Mouse (Mus musculus) limb, embryonic 14.5 days (tissue): ENCODE results near the gene Bfsp1. TPM values are rescaled to one million over a fixed set of nuclear protein-coding genes. Genes with fewer than 3 reads are reported as not detected.

ENCODE experiments used
- ATAC-seq: fragments of 200-750 bp; cut with Nextera tagmentation; 2 replicates; pipeline ENCODE4 v1.8.0; 2017; ENCODE audit warnings: low read depth, moderate number of reproducible peaks, moderate TSS enrichment; ENCODE audit not compliant: low FRiP score
- DNase-seq: peaks from one replicate; pipeline ENCODE4 v3.0.0-alpha.2; 2015; ENCODE audit warnings: low spot score
- H3K27ac ChIP-seq: fragments of 300-500 bp; sonication (generic); replicated peaks from 2 replicates; pipeline ENCODE4 v1.5.1; 2014; ENCODE audit warnings: low read depth, mild to moderate bottlenecking, low read length, moderate library complexity, mixed read lengths
- H3K27me3 ChIP-seq: fragments of 300-500 bp; sonication (generic); 2 replicates; pipeline ENCODE4 v1.6.1; 2014; ENCODE audit warnings: low read length, mixed read lengths; ENCODE audit not compliant: control insufficient read depth, insufficient read depth
- H3K36me3 ChIP-seq: fragments of 300-500 bp; sonication (generic); 2 replicates; pipeline ENCODE4 v1.6.1; 2014; ENCODE audit warnings: mild to moderate bottlenecking, low read length, moderate library complexity, mixed read lengths; ENCODE audit not compliant: control insufficient read depth, insufficient read depth
- H3K4me1 ChIP-seq: fragments of 300-500 bp; sonication (generic); 2 replicates; pipeline ENCODE4 v1.6.1; 2014; ENCODE audit warnings: antibody characterized with exemption, low read length, mixed read lengths; ENCODE audit not compliant: control insufficient read depth, insufficient read depth
- H3K4me2 ChIP-seq: fragments of 300-500 bp; sonication (generic); replicated peaks from 2 replicates; pipeline ENCODE4 v1.6.1; 2014; ENCODE audit warnings: low read depth, mild to moderate bottlenecking, low read length, moderate library complexity; ENCODE audit not compliant: severe bottlenecking
- H3K4me3 ChIP-seq: fragments of 300-500 bp; sonication (generic); replicated peaks from 2 replicates; pipeline ENCODE4 v1.5.1; 2014; ENCODE audit warnings: low read length
- H3K9ac ChIP-seq: fragments of 300-500 bp; sonication (generic); 2 replicates; pipeline ENCODE4 v1.6.1; 2014; ENCODE audit warnings: mild to moderate bottlenecking, low read depth, low read length, moderate library complexity; ENCODE audit not compliant: severe bottlenecking
- H3K9me3 ChIP-seq: fragments of 300-500 bp; sonication (generic); 2 replicates; pipeline ENCODE4 v1.6.1; 2016; ENCODE audit warnings: low read length; ENCODE audit not compliant: control insufficient read depth
- POLR2A ChIP-seq: fragments of 200-500 bp; IDR thresholded peaks from 2 replicates; pipeline ENCODE4 v1.8.0; 2012; ENCODE audit warnings: inconsistent platforms, mild to moderate bottlenecking, moderate library complexity, borderline replicate concordance; ENCODE audit not compliant: insufficient read depth, insufficient read length; ENCODE audit errors: extremely low read depth
- WGBS: fragments of 180-500 bp; shearing (Covaris S2); extraction: QIAGEN DNeasy Blood & Tissue Kit; methylation state at CpG from one replicate; pipeline ENCODE4 v1.1.7; 2014; 5-methylcytosine and 5-hydroxymethylcytosine counted together
- polyA plus RNA-seq, 2 experiments: library from polyadenylated mRNA; depleted of rRNA in 1 of 2; stranded (reverse) in 1 of 2; unstranded in 1 of 2; fragments of >200 nt; fragmentation: Nextera tagmentation in 1 of 2; extraction: Ambion mirVana in 1 of 2; gene quantifications; 2 replicates each; pipeline versions ENCODE4 v1.2.1 to v1.2.3; 2012 to 2014

Bfsp1 gene
- polyA plus RNA-seq, 2 experiments: 2.2 to 3.1 TPM

DNA sequence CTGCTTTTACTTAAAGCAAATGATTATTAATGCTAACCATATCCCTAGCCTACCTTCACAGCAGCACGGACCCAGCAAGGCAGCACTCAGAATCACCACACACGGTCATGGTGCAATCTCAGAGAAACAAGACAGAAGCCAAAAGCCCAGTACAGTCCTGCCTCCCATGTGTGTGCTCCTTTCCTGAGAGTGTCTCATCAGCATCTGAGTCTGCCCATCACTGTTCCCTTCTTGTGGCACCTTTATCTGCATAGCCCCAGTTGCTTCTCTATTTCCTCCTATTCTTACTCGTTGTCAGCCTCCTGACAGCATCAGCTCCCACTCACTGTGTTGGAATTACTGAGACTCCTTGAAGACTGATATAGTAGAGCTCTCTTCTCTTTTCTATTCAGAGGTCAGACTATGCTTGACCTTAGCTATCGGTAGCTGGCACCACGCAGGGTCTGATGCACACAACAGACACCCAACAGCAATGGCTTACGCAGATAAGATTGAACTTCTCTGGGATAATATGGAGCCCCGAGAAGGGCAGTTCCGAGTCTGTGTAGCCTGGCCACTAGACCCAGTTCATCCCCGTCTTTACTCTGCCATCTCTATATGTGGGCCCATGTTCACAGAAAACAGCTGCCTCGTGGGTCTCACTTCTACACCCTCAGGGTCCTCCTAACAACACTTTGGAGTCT lies 19.8 kb upstream of the Bfsp1 start:
- DNase-seq (no peak), ATAC-seq (no peak)
- Histone ChIP-seq H3K36me3 (no peaks in the 10 kb centered on the region), H3K4me2 (no peak overlapping the region), H3K9me3 (no peaks in the 10 kb centered on the region), H3K4me1 (no peaks in the 10 kb centered on the region), H3K27me3 (no peaks in the 10 kb centered on the region), H3K27ac (no peak overlapping the region), H3K4me3 (no peak overlapping the region), H3K9ac (no peak overlapping the region)
- no peak for TF ChIP-seq POLR2A
- 73% methylated on average over 10 of the region's 10 CpGs for WGBS

DNA sequence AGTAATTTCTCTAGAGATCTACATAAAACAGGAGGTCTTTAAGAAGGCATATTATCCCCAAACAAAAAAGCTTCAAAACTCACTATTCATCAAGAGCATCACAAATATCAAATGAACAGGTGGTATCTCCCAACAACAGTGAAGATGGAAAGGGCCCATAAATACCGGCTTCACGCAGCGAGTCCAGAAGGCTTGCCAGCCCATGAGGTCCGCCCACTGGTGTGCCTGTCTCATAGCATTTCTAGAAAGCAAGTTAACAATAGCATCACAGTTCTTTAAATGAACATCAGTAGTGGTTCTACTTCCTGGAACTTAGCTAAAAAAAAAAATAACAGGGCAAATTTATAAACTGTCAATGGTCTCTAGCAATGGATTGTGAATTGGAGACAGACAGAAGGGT lies 19.0 kb upstream of the Bfsp1 start:
- Histone ChIP-seq H3K4me2 (no peak overlapping the region), H3K36me3 (no peaks in the 10 kb centered on the region), H3K27me3 (no peaks in the 10 kb centered on the region), H3K27ac (no peak overlapping the region), H3K9ac (no peak overlapping the region), H3K4me1 (no peaks in the 10 kb centered on the region), H3K9me3 (no peaks in the 10 kb centered on the region), H3K4me3 (no peak overlapping the region)
- DNase-seq (no peak), ATAC-seq (no peak)
- 82% methylated on average over 4 of the region's 4 CpGs for WGBS
- no peak for TF ChIP-seq POLR2A

DNA sequence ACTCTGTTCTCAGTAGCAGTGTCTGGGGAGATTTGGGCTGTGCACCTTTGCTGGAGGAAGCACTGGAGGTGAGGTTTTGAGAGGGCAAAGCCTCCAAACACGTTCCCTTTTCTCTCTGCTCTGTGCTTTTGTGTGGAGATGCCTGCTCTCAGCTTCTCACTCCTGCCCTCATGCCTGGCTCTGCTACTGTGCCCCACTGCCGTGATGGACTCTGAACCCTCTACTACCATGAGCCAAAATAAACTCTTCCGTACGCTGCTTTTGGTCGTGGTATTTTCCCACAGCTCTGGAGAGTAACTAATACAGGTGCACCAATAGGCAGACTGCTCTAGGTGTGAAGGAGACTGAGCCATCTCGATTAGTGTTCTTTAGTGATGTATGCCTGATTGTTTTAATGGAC lies 16.3 kb upstream of the Bfsp1 start:
- Histone ChIP-seq H3K4me3 (no peak overlapping the region), H3K4me1 (no peaks in the 10 kb centered on the region), H3K9ac (no peak overlapping the region), H3K36me3 (no peaks in the 10 kb centered on the region), H3K4me2 (no peak overlapping the region), H3K9me3 (no peaks in the 10 kb centered on the region), H3K27ac (no peak overlapping the region), H3K27me3 (no peaks in the 10 kb centered on the region)
- 91% methylated on average over 6 of the region's 6 CpGs for WGBS
- DNase-seq: no peak
- ATAC-seq: no peak
- no peak for TF ChIP-seq POLR2A

DNA sequence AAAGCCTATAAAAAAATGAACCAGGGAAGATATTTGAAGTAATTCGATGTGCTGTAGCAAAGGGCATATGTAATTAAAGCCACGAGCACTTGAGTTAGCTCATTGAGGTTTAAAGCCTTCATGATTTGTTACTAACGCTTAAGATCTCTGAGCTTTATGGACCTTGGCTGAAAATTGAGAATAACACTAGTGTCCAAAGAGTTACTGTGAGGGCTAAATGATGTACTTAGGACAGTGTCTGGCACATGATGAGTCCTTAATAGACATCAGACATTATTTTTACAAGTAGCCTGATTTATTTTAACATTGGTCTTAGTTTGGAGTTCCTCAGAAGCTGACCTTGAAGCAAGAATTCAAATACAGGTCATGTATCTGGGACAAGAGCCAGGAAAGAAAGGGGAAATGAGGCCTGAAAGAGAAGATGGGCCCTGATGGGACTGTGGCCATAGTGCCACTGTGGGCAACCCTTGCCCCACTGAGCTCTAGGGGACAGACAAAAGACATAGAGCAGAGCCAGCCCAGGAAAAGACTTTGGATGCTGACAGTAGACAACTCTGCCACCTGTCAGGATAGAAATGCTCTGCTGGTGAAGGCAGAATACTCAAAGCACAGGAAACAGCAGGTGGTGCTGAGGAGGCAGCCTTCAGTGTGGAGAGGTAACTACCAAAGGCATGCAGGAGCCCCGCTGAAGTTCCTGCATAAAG lies 14.1 kb upstream of the Bfsp1 start:
- no peak for DNase-seq
- H3K4me1 ChIP-seq: no peaks in the 10 kb centered on the region
- TF ChIP-seq POLR2A: no peak
- H3K27ac ChIP-seq: no peak overlapping the region
- 48% methylated on average over 4 of the region's 4 CpGs for WGBS
- ATAC-seq: no peak
- no peak overlapping the region for H3K9ac ChIP-seq
- no peak overlapping the region for H3K4me3 ChIP-seq
- no peaks in the 10 kb centered on the region for H3K9me3 ChIP-seq
- no peak overlapping the region for H3K4me2 ChIP-seq
- no peaks in the 10 kb centered on the region for H3K27me3 ChIP-seq
- H3K36me3 ChIP-seq: no peaks in the 10 kb centered on the region

DNA sequence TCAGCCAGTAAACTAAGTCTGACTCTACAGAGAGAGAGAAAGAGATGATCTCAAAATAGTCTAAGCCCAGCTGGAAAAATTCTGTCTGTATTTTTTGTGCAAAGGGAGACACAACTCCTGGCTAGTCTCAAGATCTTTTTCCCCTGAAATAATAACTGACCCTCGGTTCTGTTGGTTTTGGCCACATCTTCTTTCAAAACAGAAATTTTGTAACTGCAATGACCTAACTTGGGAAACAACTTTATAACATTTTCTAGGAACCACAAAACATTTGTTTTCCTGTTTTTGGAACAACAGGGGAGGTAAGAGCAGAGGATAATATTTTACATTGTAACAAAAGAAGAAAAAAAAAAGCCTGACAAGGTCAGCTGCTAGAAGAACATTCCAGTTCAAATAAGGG lies 13.1 kb upstream of the Bfsp1 start:
- DNase-seq (no peak), ATAC-seq (no peak)
- TF ChIP-seq POLR2A: no peak
- 63% methylated on average over 1 of the region's 1 CpGs for WGBS
- Histone ChIP-seq H3K36me3 (no peaks in the 10 kb centered on the region), H3K27ac (no peak overlapping the region), H3K4me1 (no peaks in the 10 kb centered on the region), H3K9ac (no peak overlapping the region), H3K4me2 (no peak overlapping the region), H3K9me3 (no peaks in the 10 kb centered on the region), H3K4me3 (no peak overlapping the region), H3K27me3 (no peaks in the 10 kb centered on the region)
